Mouse (Mus musculus): ENCODE results near the gene Flnb. TPM values are rescaled to one million over a fixed set of nuclear protein-coding genes. Genes with fewer than 3 reads are reported as not detected.

The Flnb gene
- polyA plus RNA-seq, 1 experiment from 2014 or later: 35.0 TPM

DNA sequence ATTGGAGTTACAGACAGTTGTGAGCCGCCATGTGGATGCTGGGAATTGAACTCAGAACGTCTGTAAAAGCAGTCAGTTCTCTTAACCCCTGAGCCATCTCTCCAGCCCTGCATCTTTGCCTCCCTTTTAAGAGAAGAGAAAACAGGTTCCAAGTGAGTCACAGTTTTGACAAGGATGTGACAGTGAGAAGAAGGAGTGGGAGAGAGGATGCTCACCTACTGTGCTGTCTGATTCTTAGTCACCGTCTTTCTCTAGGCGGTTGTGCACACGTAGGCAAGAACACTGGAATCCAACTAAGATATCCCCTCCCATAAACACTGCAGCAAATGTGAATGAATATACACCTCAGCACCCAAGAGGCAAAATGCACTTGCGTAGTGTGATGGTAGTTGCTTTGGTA is 157.4 kb downstream of the Flnb start:
- ATAC-seq (ENCODE audit: insufficient number of reproducible peaks, low FRiP score, low TSS enrichment, low read depth) (no peak), DNase-seq (ENCODE audit: low spot score) (no peak)
- no peak overlapping the region for H3K9ac ChIP-seq (ENCODE audit: low read length)
- WGBS: 91% methylated on average over 6 of the region's 6 CpGs
- H3K27me3 ChIP-seq (ENCODE audit: control insufficient read depth, insufficient read depth, low read length): no peaks in the 10 kb centered on the region
- H3K4me3 ChIP-seq (ENCODE audit: low read depth, low read length): no peak overlapping the region
- H3K9me3 ChIP-seq (ENCODE audit: control insufficient read depth, low read length): no peaks in the 10 kb centered on the region
- no peaks in the 10 kb centered on the region for H3K4me1 ChIP-seq (ENCODE audit: control insufficient read depth, insufficient read depth, low read length)
- H3K4me2 ChIP-seq (ENCODE audit: low read depth, severe bottlenecking): no peak overlapping the region
- H3K27ac ChIP-seq (replicated peaks; ENCODE audit: low read depth, low read length): no peak overlapping the region
- no peaks in the 10 kb centered on the region for H3K36me3 ChIP-seq (ENCODE audit: control insufficient read depth, insufficient read depth, low read length)

DNA sequence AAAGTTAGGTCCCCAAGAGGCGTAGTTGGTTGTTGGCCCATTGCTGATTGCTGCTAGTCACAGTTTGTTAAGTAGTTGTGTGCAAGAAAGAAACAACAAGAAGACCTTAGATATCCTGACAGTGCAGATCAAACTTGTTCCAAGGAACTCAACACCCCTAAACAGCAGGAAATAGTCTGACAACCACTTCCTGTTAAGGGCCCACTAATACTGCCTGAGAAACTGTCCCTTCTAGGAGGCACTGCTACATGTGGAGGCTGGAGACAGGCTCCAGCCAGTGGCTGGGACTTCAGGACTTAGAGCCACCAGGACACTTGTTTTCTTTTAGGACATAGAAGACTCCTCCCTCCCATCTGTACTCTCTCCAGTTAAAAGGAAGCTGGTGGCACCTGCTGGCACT is 159.7 kb downstream of the Flnb start:
- Histone ChIP-seq H3K9ac (ENCODE audit: low read length) (no peak overlapping the region), H3K27ac (replicated peaks; ENCODE audit: low read depth, low read length) (no peak overlapping the region), H3K36me3 (ENCODE audit: control insufficient read depth, insufficient read depth, low read length) (no peaks in the 10 kb centered on the region), H3K4me3 (ENCODE audit: low read depth, low read length) (no peak overlapping the region), H3K4me1 (ENCODE audit: control insufficient read depth, insufficient read depth, low read length) (no peaks in the 10 kb centered on the region), H3K27me3 (ENCODE audit: control insufficient read depth, insufficient read depth, low read length) (no peaks in the 10 kb centered on the region), H3K9me3 (ENCODE audit: control insufficient read depth, low read length) (no peaks in the 10 kb centered on the region), H3K4me2 (ENCODE audit: low read depth, severe bottlenecking) (no peak overlapping the region)
- ATAC-seq (ENCODE audit: insufficient number of reproducible peaks, low FRiP score, low TSS enrichment, low read depth) (no peak), DNase-seq (ENCODE audit: low spot score) (no peak)
- 93% methylated on average over 1 of the region's 1 CpGs for WGBS

DNA sequence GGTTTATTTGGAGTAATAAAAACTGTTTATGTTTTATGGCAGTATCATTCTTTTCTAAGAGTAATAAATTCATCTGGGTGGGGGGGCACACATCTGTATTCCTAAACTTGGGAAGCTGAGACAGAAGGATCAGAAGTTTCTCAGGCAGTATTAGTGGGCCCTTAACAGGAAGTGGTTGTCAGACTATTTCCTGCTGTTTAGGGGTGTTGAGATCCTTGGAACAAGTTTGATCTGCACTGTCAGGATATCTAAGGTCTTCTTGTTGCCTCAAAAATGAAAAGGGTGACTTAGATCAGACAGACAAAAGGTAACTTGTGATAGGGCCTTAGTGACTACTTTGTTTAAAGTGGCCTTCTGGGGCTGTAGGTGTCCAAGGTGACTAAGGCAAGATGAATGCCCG is 160.4 kb downstream of the Flnb start:
- Histone ChIP-seq H3K9me3 (ENCODE audit: control insufficient read depth, low read length) (no peaks in the 10 kb centered on the region), H3K36me3 (ENCODE audit: control insufficient read depth, insufficient read depth, low read length) (no peaks in the 10 kb centered on the region), H3K4me1 (ENCODE audit: control insufficient read depth, insufficient read depth, low read length) (no peaks in the 10 kb centered on the region), H3K4me2 (ENCODE audit: low read depth, severe bottlenecking) (no peak overlapping the region), H3K27me3 (ENCODE audit: control insufficient read depth, insufficient read depth, low read length) (no peaks in the 10 kb centered on the region), H3K9ac (ENCODE audit: low read length) (no peak overlapping the region), H3K27ac (replicated peaks; ENCODE audit: low read depth, low read length) (no peak overlapping the region), H3K4me3 (ENCODE audit: low read depth, low read length) (no peak overlapping the region)
- ATAC-seq (ENCODE audit: insufficient number of reproducible peaks, low FRiP score, low TSS enrichment, low read depth) (no peak), DNase-seq (ENCODE audit: low spot score) (no peak)
- WGBS: 93% methylated on average over 1 of the region's 1 CpGs

DNA sequence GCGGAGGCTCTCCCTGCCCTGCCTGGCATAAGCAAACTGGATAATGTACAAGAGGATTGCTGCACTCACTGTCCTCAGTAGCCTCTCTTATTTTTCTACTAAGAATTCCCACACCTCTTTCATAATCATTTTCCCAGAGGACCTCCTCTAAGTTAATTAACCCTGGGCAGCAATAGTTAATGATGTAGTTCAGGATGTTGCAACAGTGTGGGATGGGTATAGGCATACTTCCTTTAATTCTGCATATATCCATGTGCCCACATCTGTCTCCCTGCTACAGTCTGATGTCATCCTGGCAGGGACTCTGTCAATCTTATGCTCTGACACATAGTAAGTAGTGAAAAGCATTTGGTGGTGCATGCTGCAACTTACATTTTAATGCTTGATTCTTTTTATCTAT is 163.5 kb downstream of the Flnb start:
- ATAC-seq (ENCODE audit: insufficient number of reproducible peaks, low FRiP score, low TSS enrichment, low read depth) (no peak), DNase-seq (ENCODE audit: low spot score) (no peak)
- WGBS: 84% methylated on average over 1 of the region's 1 CpGs

DNA sequence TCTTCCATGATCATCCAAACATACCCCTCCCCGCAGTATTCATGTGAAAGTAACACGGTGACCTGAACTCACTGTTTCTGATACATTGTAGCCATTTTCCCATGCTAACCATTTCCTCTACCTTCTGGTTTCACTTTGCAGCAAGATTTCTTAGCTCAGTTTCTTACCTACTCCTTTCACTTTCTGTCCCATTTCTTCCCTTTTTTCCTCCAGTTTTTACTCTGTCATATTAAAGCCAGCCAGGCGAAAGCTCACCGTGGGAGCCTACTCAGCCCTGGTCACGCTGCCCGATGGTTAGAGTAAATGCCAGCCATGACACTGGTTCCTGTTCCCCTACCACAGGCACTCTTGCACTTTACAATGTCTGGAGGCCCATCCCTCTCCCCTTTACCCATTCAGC is 169.2 kb downstream of the Flnb start:
- H3K9me3 ChIP-seq (ENCODE audit: control insufficient read depth, low read length): no peaks in the 10 kb centered on the region
- no peak overlapping the region for H3K4me2 ChIP-seq (ENCODE audit: low read depth, severe bottlenecking)
- no peaks in the 10 kb centered on the region for H3K4me1 ChIP-seq (ENCODE audit: control insufficient read depth, insufficient read depth, low read length)
- H3K27me3 ChIP-seq (ENCODE audit: control insufficient read depth, insufficient read depth, low read length): no peaks in the 10 kb centered on the region
- no peak overlapping the region for H3K27ac ChIP-seq (replicated peaks; ENCODE audit: low read depth, low read length)
- no peak for ATAC-seq (ENCODE audit: insufficient number of reproducible peaks, low FRiP score, low TSS enrichment, low read depth)
- no peak overlapping the region for H3K9ac ChIP-seq (ENCODE audit: low read length)
- H3K36me3 ChIP-seq (ENCODE audit: control insufficient read depth, insufficient read depth, low read length): no peaks in the 10 kb centered on the region
- 94% methylated on average over 6 of the region's 6 CpGs for WGBS
- no peak overlapping the region for H3K4me3 ChIP-seq (ENCODE audit: low read depth, low read length)
- DNase-seq (ENCODE audit: low spot score): no peak

More for the DNA sequence above, 163.5 kb downstream of the Flnb start:
- no peaks in the 10 kb centered on the region for H3K36me3 ChIP-seq (ENCODE audit: control insufficient read depth, insufficient read depth, low read length)
- no peaks in the 10 kb centered on the region for H3K9me3 ChIP-seq (ENCODE audit: control insufficient read depth, low read length)
- H3K27me3 ChIP-seq (ENCODE audit: control insufficient read depth, insufficient read depth, low read length): no peaks in the 10 kb centered on the region
- H3K4me2 ChIP-seq (ENCODE audit: low read depth, severe bottlenecking): no peak overlapping the region
- no peak overlapping the region for H3K4me3 ChIP-seq (ENCODE audit: low read depth, low read length)
- no peak overlapping the region for H3K27ac ChIP-seq (replicated peaks; ENCODE audit: low read depth, low read length)
- H3K9ac ChIP-seq (ENCODE audit: low read length): no peak overlapping the region
- no peaks in the 10 kb centered on the region for H3K4me1 ChIP-seq (ENCODE audit: control insufficient read depth, insufficient read depth, low read length)

DNA sequence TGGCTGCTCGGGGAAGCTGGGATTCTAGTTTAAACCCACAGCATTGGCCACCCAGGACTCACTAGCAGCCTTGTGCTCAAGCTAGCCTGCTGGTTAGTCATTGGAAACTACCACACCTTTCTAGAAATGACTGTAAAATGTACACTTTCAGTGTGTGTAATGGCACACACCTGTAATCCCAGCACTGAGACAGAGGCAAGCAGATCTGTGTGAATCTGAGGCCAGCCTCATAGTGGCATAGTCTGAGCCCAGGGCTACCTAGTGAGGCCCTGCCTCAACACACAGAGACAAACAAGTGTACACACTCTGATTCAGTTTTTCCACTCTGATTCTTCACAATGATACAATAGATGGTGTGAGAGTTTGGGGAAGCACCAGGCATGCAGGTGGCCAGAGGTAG is 171.6 kb downstream of the Flnb start:
- 86% methylated on average over 1 of the region's 1 CpGs for WGBS
- H3K27me3 ChIP-seq (ENCODE audit: control insufficient read depth, insufficient read depth, low read length): no peaks in the 10 kb centered on the region
- DNase-seq (ENCODE audit: low spot score) (no peak), ATAC-seq (ENCODE audit: insufficient number of reproducible peaks, low FRiP score, low TSS enrichment, low read depth) (no peak)
- H3K9me3 ChIP-seq (ENCODE audit: control insufficient read depth, low read length): no peaks in the 10 kb centered on the region
- H3K4me1 ChIP-seq (ENCODE audit: control insufficient read depth, insufficient read depth, low read length): no peaks in the 10 kb centered on the region
- no peak overlapping the region for H3K27ac ChIP-seq (replicated peaks; ENCODE audit: low read depth, low read length)
- H3K36me3 ChIP-seq (ENCODE audit: control insufficient read depth, insufficient read depth, low read length): no peaks in the 10 kb centered on the region
- H3K4me3 ChIP-seq (ENCODE audit: low read depth, low read length): no peak overlapping the region
- H3K4me2 ChIP-seq (ENCODE audit: low read depth, severe bottlenecking): no peak overlapping the region
- no peak overlapping the region for H3K9ac ChIP-seq (ENCODE audit: low read length)

DNA sequence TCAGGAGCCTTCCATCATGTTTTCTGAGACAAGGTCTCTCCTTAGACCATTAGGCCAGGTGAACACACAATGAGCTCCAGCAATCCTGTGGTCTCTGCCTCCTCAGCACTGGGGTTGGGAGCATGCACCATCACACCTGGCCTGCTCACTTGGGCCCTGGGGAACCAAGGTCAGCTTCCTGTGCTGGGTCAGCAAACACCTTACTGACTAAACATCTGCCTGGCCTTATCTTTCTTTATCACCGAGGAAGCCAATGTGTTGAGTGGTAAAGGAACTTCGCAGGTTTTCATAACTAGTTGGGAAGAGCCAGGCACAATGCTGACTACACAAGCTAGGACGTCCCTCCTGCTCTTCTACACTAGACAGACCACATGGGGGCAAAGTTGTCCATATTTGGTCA is 172.2 kb downstream of the Flnb start:
- no peaks in the 10 kb centered on the region for H3K9me3 ChIP-seq (ENCODE audit: control insufficient read depth, low read length)
- H3K27me3 ChIP-seq (ENCODE audit: control insufficient read depth, insufficient read depth, low read length): no peaks in the 10 kb centered on the region
- no peaks in the 10 kb centered on the region for H3K36me3 ChIP-seq (ENCODE audit: control insufficient read depth, insufficient read depth, low read length)
- H3K4me1 ChIP-seq (ENCODE audit: control insufficient read depth, insufficient read depth, low read length): no peaks in the 10 kb centered on the region
- 77% methylated on average over 3 of the region's 3 CpGs for WGBS
- no peak overlapping the region for H3K9ac ChIP-seq (ENCODE audit: low read length)
- DNase-seq (ENCODE audit: low spot score): no peak
- ATAC-seq (ENCODE audit: insufficient number of reproducible peaks, low FRiP score, low TSS enrichment, low read depth): no peak
- no peak overlapping the region for H3K4me3 ChIP-seq (ENCODE audit: low read depth, low read length)
- H3K4me2 ChIP-seq (ENCODE audit: low read depth, severe bottlenecking): no peak overlapping the region
- H3K27ac ChIP-seq (replicated peaks; ENCODE audit: low read depth, low read length): no peak overlapping the region

DNA sequence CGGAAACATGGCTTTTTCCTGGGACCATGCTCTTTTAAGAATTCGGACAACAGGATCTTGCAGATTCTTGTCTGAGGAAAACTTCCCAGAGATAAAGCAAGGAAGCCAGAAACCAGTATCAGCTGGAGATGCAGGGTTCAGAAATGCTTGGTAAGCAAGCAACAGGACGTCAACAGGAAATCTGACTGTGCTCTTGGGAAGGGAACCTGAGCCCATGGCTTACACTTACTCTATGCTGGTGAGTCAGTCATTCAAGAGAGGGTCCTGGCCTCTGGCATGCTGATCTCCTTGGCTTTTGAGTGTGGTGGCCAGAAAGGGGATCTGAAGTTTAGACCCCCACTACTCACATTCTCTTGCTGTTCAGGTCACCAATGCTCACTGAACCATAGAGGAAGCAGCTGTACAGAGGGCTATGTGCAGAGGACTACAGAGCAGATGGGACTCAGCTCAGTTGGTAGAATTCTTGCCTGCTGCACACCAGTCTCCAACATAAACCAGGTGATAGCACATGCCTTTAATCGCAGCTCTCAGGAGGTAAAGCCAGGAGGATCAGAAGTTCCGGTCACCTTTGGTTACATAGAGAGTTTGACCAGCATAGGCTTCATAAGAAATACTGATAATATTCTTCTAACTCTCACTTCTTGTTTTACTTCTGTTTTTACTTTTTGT is 173.5 kb downstream of the Flnb start:
- H3K9me3 ChIP-seq (ENCODE audit: control insufficient read depth, low read length): no peaks in the 10 kb centered on the region
- H3K27ac ChIP-seq (replicated peaks; ENCODE audit: low read depth, low read length): no peak overlapping the region
- H3K36me3 ChIP-seq (ENCODE audit: control insufficient read depth, insufficient read depth, low read length): no peaks in the 10 kb centered on the region
- H3K4me3 ChIP-seq (ENCODE audit: low read depth, low read length): no peak overlapping the region
- no peaks in the 10 kb centered on the region for H3K27me3 ChIP-seq (ENCODE audit: control insufficient read depth, insufficient read depth, low read length)
- H3K9ac ChIP-seq (ENCODE audit: low read length): no peak overlapping the region
- no peaks in the 10 kb centered on the region for H3K4me1 ChIP-seq (ENCODE audit: control insufficient read depth, insufficient read depth, low read length)
- no peak overlapping the region for H3K4me2 ChIP-seq (ENCODE audit: low read depth, severe bottlenecking)
- 86% methylated on average over 5 of the region's 5 CpGs for WGBS
- DNase-seq (ENCODE audit: low spot score) (no peak), ATAC-seq (ENCODE audit: insufficient number of reproducible peaks, low FRiP score, low TSS enrichment, low read depth) (no peak)

DNA sequence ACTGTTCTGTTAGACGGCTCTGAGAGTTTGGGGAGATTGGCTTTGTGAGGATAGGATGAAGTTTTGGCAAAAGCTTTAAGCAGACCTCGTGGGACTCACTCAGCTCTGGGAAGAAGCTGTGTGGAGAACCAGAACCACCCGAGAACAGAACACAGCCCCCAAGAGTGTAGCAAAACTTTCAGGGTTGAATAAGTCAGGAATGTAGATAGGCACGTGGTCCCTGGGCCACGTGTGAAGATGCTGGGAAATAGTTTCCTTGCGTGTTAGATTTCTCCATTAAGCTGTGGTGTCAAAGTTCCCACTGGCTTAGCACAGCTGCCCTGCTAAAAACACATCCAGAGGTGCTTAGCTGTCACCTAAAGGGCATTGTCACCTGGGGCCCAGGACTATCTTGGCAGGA is 174.4 kb downstream of the Flnb start:
- H3K4me1 ChIP-seq (ENCODE audit: control insufficient read depth, insufficient read depth, low read length): no peaks in the 10 kb centered on the region
- ATAC-seq (ENCODE audit: insufficient number of reproducible peaks, low FRiP score, low TSS enrichment, low read depth) (no peak), DNase-seq (ENCODE audit: low spot score) (no peak)

More for the DNA sequence above, 174.4 kb downstream of the Flnb start:
- no peak overlapping the region for H3K4me2 ChIP-seq (ENCODE audit: low read depth, severe bottlenecking)
- 67% methylated on average over 6 of the region's 6 CpGs for WGBS
- no peaks in the 10 kb centered on the region for H3K9me3 ChIP-seq (ENCODE audit: control insufficient read depth, low read length)
- no peaks in the 10 kb centered on the region for H3K36me3 ChIP-seq (ENCODE audit: control insufficient read depth, insufficient read depth, low read length)
- no peak overlapping the region for H3K27ac ChIP-seq (replicated peaks; ENCODE audit: low read depth, low read length)
- H3K27me3 ChIP-seq (ENCODE audit: control insufficient read depth, insufficient read depth, low read length): no peaks in the 10 kb centered on the region
- H3K4me3 ChIP-seq (ENCODE audit: low read depth, low read length): no peak overlapping the region
- no peak overlapping the region for H3K9ac ChIP-seq (ENCODE audit: low read length)

All from limb, embryonic 11.5 days (tissue).